10 mouse cellular contexts compared by ENCODE assay signal in the genomic region with DNA sequence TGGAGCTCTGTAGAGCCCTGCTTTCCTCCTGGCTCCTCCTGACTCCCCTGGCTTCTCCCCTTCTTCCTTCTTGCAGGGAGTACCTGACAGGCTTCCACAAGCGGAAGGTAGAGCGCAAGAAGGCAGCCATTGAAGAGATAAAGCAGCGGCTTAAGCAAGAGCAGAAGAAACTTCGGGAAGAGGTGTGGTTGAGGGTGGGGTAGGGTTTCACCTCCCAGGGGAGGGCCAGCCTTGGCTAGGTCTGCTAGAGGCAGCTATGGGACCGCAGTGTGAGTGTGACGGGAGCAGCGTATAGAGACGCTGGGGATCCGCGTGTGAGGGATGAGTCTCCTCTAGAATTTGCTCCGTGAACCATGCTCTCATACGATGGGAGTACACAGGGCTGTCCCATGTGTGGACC. TPM values are rescaled to one million over a fixed set of nuclear protein-coding genes. Genes with fewer than 3 reads are reported as not detected.
DNase-seq lines count a peak whose midpoint lies in the region; ATAC-seq and TF ChIP-seq lines count a peak whose summit lies in the region.
"Had no signal": no experiment of that assay in that cellular context is flagged by ENCODE, and none has a peak within 500 bp of the region (broad histone marks: within the 10 kb centered on the region; RNA-seq: fewer than 3 reads in every experiment).

No protein-coding gene starts in this region.

- WGBS in forebrain, embryonic 13.5 days, result 94% methylated on average over 12 of the region's 12 CpGs
- 91% methylated on average over 12 of the region's 12 CpGs for WGBS in forebrain, embryonic 14.5 days
- 90% methylated on average over 12 of the region's 12 CpGs for WGBS in embryonic facial prominence, embryonic 15.5 days
- WGBS in liver, embryonic 14.5 days (ENCODE audit: insufficient replicate concordance), result 65% methylated on average over 12 of the region's 12 CpGs

- TF ChIP-seq CTCF in liver, embryonic 14.5 days (IDR thresholded peaks at IDR 0.05; ENCODE audit: low read depth), result no peak
- no peak for TF ChIP-seq CTCF in left cerebral cortex, adult 2 months (IDR thresholded peaks at IDR 0.05)

- H3K9me3 ChIP-seq in forebrain, embryonic 13.5 days (replicated peaks), result no peaks in the 10 kb centered on the region
- H3K9me3 ChIP-seq in forebrain, embryonic 14.5 days (replicated peaks; ENCODE audit: control insufficient read depth, low read length), result no peaks in the 10 kb centered on the region
- H3K9me3 ChIP-seq in megakaryocyte, embryonic 14.5 days, result no peaks in the 10 kb centered on the region
- H3K9me3 ChIP-seq in embryonic facial prominence, embryonic 15.5 days (replicated peaks), result no peaks in the 10 kb centered on the region
- no peaks in the 10 kb centered on the region for H3K9me3 ChIP-seq in liver, embryonic 14.5 days (ENCODE audit: control insufficient read depth, low read length)

- no peak for DNase-seq in forebrain, embryonic 14.5 days (ENCODE audit: low spot score)
- peak in 2 of 3 experiments; percentile 50 to 53 for DNase-seq in liver, embryonic 14.5 days (ENCODE audit: low read depth in 3 of 3, low spot score in 3 of 3)
- no peak for DNase-seq in left cerebral cortex, adult 2 months (ENCODE audit: extremely low spot score in 1 of 2, low spot score in 2 of 2)
- no peak for DNase-seq in urinary bladder, adult 2 months (ENCODE audit: low spot score)
- DNase-seq: spleen, adult 18-20 months had no signal

- H3K9ac ChIP-seq in forebrain, embryonic 13.5 days, result peak overlapping the region; percentile 77; the same call in 1 of the 2 replicates
- H3K9ac ChIP-seq in forebrain, embryonic 14.5 days (ENCODE audit: low read length), result no peak overlapping the region
- H3K9ac ChIP-seq in embryonic facial prominence, embryonic 15.5 days, result no peak overlapping the region
- peak overlapping the region; percentile 78 for H3K9ac ChIP-seq in liver, embryonic 14.5 days (replicated peaks)

- H3K4me3 ChIP-seq in forebrain, embryonic 13.5 days, result peak overlapping the region; percentile 60; the same call in 1 of the 2 replicates
- H3K4me3 ChIP-seq in forebrain, embryonic 14.5 days (ENCODE audit: low read depth, low read length), result no peak overlapping the region
- H3K4me3 ChIP-seq in megakaryocyte, embryonic 14.5 days (replicated peaks), result peak overlapping the region; percentile 14
- H3K4me3 ChIP-seq in embryonic facial prominence, embryonic 15.5 days (replicated peaks), result peak overlapping the region; percentile 78; the same call in 1 of the 2 replicates
- peak overlapping the region; percentile 76 to 82 for H3K4me3 ChIP-seq in liver, embryonic 14.5 days (ENCODE audit: insufficient read depth in 1 of 2, low read depth in 2 of 2, low read length in 2 of 2)
- no peak overlapping the region for H3K4me3 ChIP-seq in left cerebral cortex, adult 2 months

- ATAC-seq in forebrain, embryonic 13.5 days, result no peak
- no peak for ATAC-seq in forebrain, embryonic 14.5 days
- no peak for ATAC-seq in megakaryocyte, adult 5-6 weeks (ENCODE audit: poor library complexity, severe bottlenecking)
- ATAC-seq in embryonic facial prominence, embryonic 15.5 days (ENCODE audit: insufficient number of reproducible peaks, low FRiP score, low TSS enrichment, low read depth), result no peak
- ATAC-seq in liver, embryonic 14.5 days (ENCODE audit: insufficient read depth), result peak; percentile 63
- ATAC-seq: intestine, embryonic 16.5 days had no signal

- peak overlapping the region; percentile 86; the same call in 1 of the 2 replicates for H3K4me2 ChIP-seq in forebrain, embryonic 13.5 days
- no peak overlapping the region; the same call in 1 of the 2 replicates for H3K4me2 ChIP-seq in forebrain, embryonic 14.5 days (ENCODE audit: low read length)
- no peak overlapping the region for H3K4me2 ChIP-seq in embryonic facial prominence, embryonic 15.5 days (replicated peaks)
- H3K4me2 ChIP-seq in liver, embryonic 14.5 days (ENCODE audit: low read depth), result peak overlapping the region; percentile 96

- intact Hi-C loops in left cerebral cortex, adult 2 months (cut with DNase I), result no loop called here

- H3K36me3 ChIP-seq in forebrain, embryonic 13.5 days (ENCODE audit: poor library complexity, severe bottlenecking), result peaks cover 48% of the 10 kb centered on the region
- H3K36me3 ChIP-seq in forebrain, embryonic 14.5 days (ENCODE audit: control insufficient read depth, insufficient read depth, low read length), result peaks cover 45% of the 10 kb centered on the region
- H3K36me3 ChIP-seq in megakaryocyte, embryonic 14.5 days (replicated peaks; ENCODE audit: low read length), result peaks cover 53% of the 10 kb centered on the region
- H3K36me3 ChIP-seq in embryonic facial prominence, embryonic 15.5 days, result peaks cover 43% of the 10 kb centered on the region
- H3K36me3 ChIP-seq in liver, embryonic 14.5 days (replicated peaks; ENCODE audit: control insufficient read depth, insufficient read depth, low read depth), result peaks cover 29% of the 10 kb centered on the region

- peaks cover 3% of the 10 kb centered on the region; the same call in 1 of the 2 replicates for H3K27me3 ChIP-seq in forebrain, embryonic 13.5 days
- no peaks in the 10 kb centered on the region for H3K27me3 ChIP-seq in forebrain, embryonic 14.5 days (replicated peaks; ENCODE audit: control insufficient read depth, insufficient read depth, low read length)
- no peaks in the 10 kb centered on the region for H3K27me3 ChIP-seq in megakaryocyte, embryonic 14.5 days (replicated peaks)
- H3K27me3 ChIP-seq in embryonic facial prominence, embryonic 15.5 days, result no peaks in the 10 kb centered on the region
- H3K27me3 ChIP-seq in liver, embryonic 14.5 days (ENCODE audit: control insufficient read depth, insufficient read depth, low read length), result no peaks in the 10 kb centered on the region

- no peak for TF ChIP-seq EP300 in liver, embryonic 14.5 days (IDR thresholded peaks at IDR 0.05; ENCODE audit: low read depth)

- no peak overlapping the region for H3K27ac ChIP-seq in forebrain, embryonic 13.5 days
- no peak overlapping the region for H3K27ac ChIP-seq in forebrain, embryonic 14.5 days (ENCODE audit: low read depth, low read length)
- no peak overlapping the region for H3K27ac ChIP-seq in embryonic facial prominence, embryonic 15.5 days (replicated peaks)
- peak overlapping the region; percentile 65 for H3K27ac ChIP-seq in liver, embryonic 14.5 days
- H3K27ac ChIP-seq in left cerebral cortex, adult 2 months, result no peak overlapping the region

- H3K4me1 ChIP-seq in forebrain, embryonic 13.5 days, result peaks cover 19% of the 10 kb centered on the region
- H3K4me1 ChIP-seq in forebrain, embryonic 14.5 days (ENCODE audit: control insufficient read depth, insufficient read depth, low read length), result peaks cover 6% of the 10 kb centered on the region
- H3K4me1 ChIP-seq in megakaryocyte, embryonic 14.5 days, result peaks cover 61% of the 10 kb centered on the region
- peaks cover 20% of the 10 kb centered on the region for H3K4me1 ChIP-seq in embryonic facial prominence, embryonic 15.5 days
- H3K4me1 ChIP-seq in liver, embryonic 14.5 days (replicated peaks; ENCODE audit: control insufficient read depth in 2 of 2, insufficient read depth in 2 of 2, low read length in 1 of 2), result peaks cover 19 to 22% of the 10 kb centered on the region in 2 experiments

RNA-seq across cellular contexts. Expression of gene Nol12, which starts 1.7 kb away (rescaled TPM):
- 50.3 and 59.3 TPM in 2 replicates for polyA plus RNA-seq in forebrain, embryonic 13.5 days (2015; fragmentation: Nextera tagmentation; extraction: Ambion mirVana)
- polyA plus RNA-seq in forebrain, embryonic 14.5 days (2014; fragmentation: Nextera tagmentation; extraction: Ambion mirVana), result 63.4 and 73.8 TPM in 2 replicates
- 16.3 and 19.1 TPM in 2 replicates for polyA plus RNA-seq in megakaryocyte, embryonic 14.5 days (2012; ENCODE audit: insufficient read depth, low replicate concordance)
- total RNA-seq in megakaryocyte, adult 5-6 weeks (2015), result 28.2 and 32.4 TPM in 2 replicates
- total RNA-seq in megakaryocyte, adult 5-6 weeks (2017), result 12.6 and 16.0 TPM in 2 replicates
- 52.7 and 53.7 TPM in 2 replicates for polyA plus RNA-seq in embryonic facial prominence, embryonic 15.5 days (2015; fragmentation: Nextera tagmentation; extraction: Ambion mirVana)
- 7.9 and 17.5 TPM in 2 replicates for polyA plus RNA-seq in liver, embryonic 14.5 days (2012; rRNA removed)
- polyA plus RNA-seq in liver, embryonic 14.5 days (2014; fragmentation: Nextera tagmentation; extraction: Ambion mirVana), result 31.9 and 32.7 TPM in 2 replicates
- 10 to 100 TPM; 36.2 to 38.8 TPM for total RNA-seq in left cerebral cortex, adult 2 months (2021)
- 26.5 and 30.7 TPM in 2 replicates for polyA plus RNA-seq in urinary bladder, adult 2 months (2012; rRNA removed)

RNA-seq across cellular contexts. Expression of gene Lgals1, which starts 9.9 kb away (rescaled TPM):
- polyA plus RNA-seq in forebrain, embryonic 13.5 days (2015; fragmentation: Nextera tagmentation; extraction: Ambion mirVana), result 91.7 and 110 TPM in 2 replicates
- polyA plus RNA-seq in forebrain, embryonic 14.5 days (2014; fragmentation: Nextera tagmentation; extraction: Ambion mirVana), result 89.0 and 98.0 TPM in 2 replicates
- polyA plus RNA-seq in megakaryocyte, embryonic 14.5 days (2012; ENCODE audit: insufficient read depth, low replicate concordance), result 75.3 and 689 TPM in 2 replicates
- total RNA-seq in megakaryocyte, adult 5-6 weeks (2015), result 851 and 870 TPM in 2 replicates
- total RNA-seq in megakaryocyte, adult 5-6 weeks (2017), result 1,185 and 1,205 TPM in 2 replicates
- polyA plus RNA-seq in embryonic facial prominence, embryonic 15.5 days (2015; fragmentation: Nextera tagmentation; extraction: Ambion mirVana), result 2,635 and 2,725 TPM in 2 replicates
- polyA plus RNA-seq in liver, embryonic 14.5 days (2012; rRNA removed), result 447 and 459 TPM in 2 replicates
- polyA plus RNA-seq in liver, embryonic 14.5 days (2014; fragmentation: Nextera tagmentation; extraction: Ambion mirVana), result 641 and 675 TPM in 2 replicates
- 10 to 100 TPM; 19.8 to 20.4 TPM for total RNA-seq in left cerebral cortex, adult 2 months (2021)
- polyA plus RNA-seq in urinary bladder, adult 2 months (2012; rRNA removed), result 979 and 1,151 TPM in 2 replicates

RNA-seq across cellular contexts. Expression of gene Triobp, which starts 11.1 kb away (rescaled TPM):
- 35.6 and 39.2 TPM in 2 replicates for polyA plus RNA-seq in forebrain, embryonic 13.5 days (2015; fragmentation: Nextera tagmentation; extraction: Ambion mirVana)
- polyA plus RNA-seq in forebrain, embryonic 14.5 days (2014; fragmentation: Nextera tagmentation; extraction: Ambion mirVana), result 29.3 and 38.7 TPM in 2 replicates
- 97.8 and 237 TPM in 2 replicates for polyA plus RNA-seq in megakaryocyte, embryonic 14.5 days (2012; ENCODE audit: insufficient read depth, low replicate concordance)
- total RNA-seq in megakaryocyte, adult 5-6 weeks (2015), result 99.4 and 106 TPM in 2 replicates
- 36.6 and 41.5 TPM in 2 replicates for total RNA-seq in megakaryocyte, adult 5-6 weeks (2017)
- 54.6 and 61.4 TPM in 2 replicates for polyA plus RNA-seq in embryonic facial prominence, embryonic 15.5 days (2015; fragmentation: Nextera tagmentation; extraction: Ambion mirVana)
- 16.1 and 17.0 TPM in 2 replicates for polyA plus RNA-seq in liver, embryonic 14.5 days (2012; rRNA removed)
- polyA plus RNA-seq in liver, embryonic 14.5 days (2014; fragmentation: Nextera tagmentation; extraction: Ambion mirVana), result 12.3 and 13.6 TPM in 2 replicates
- total RNA-seq in left cerebral cortex, adult 2 months (2021), result 10 to 100 TPM; 11.8 to 12.7 TPM
- 47.1 and 57.9 TPM in 2 replicates for polyA plus RNA-seq in urinary bladder, adult 2 months (2012; rRNA removed)

RNA-seq across cellular contexts. Expression of gene Pdxp, which starts 22.7 kb away (rescaled TPM):
- polyA plus RNA-seq in forebrain, embryonic 13.5 days (2015; fragmentation: Nextera tagmentation; extraction: Ambion mirVana), result 54.4 and 55.5 TPM in 2 replicates
- 101 and 109 TPM in 2 replicates for polyA plus RNA-seq in forebrain, embryonic 14.5 days (2014; fragmentation: Nextera tagmentation; extraction: Ambion mirVana)
- polyA plus RNA-seq in megakaryocyte, embryonic 14.5 days (2012; ENCODE audit: insufficient read depth, low replicate concordance), result 8.6 and 29.8 TPM in 2 replicates
- total RNA-seq in megakaryocyte, adult 5-6 weeks (2015), result 3.5 and 5.1 TPM in 2 replicates
- total RNA-seq in megakaryocyte, adult 5-6 weeks (2017), result 2.1 and 2.6 TPM in 2 replicates
- polyA plus RNA-seq in embryonic facial prominence, embryonic 15.5 days (2015; fragmentation: Nextera tagmentation; extraction: Ambion mirVana), result 17.3 and 19.9 TPM in 2 replicates
- 9.3 and 9.7 TPM in 2 replicates for polyA plus RNA-seq in liver, embryonic 14.5 days (2012; rRNA removed)
- polyA plus RNA-seq in liver, embryonic 14.5 days (2014; fragmentation: Nextera tagmentation; extraction: Ambion mirVana), result 6.4 and 7.8 TPM in 2 replicates
- 100 to 1,000 TPM; 165 to 171 TPM for total RNA-seq in left cerebral cortex, adult 2 months (2021)
- polyA plus RNA-seq in urinary bladder, adult 2 months (2012; rRNA removed), result 2.4 and 3.8 TPM in 2 replicates

RNA-seq across cellular contexts. Expression of gene Sh3bp1, which starts 36.8 kb away (rescaled TPM):
- polyA plus RNA-seq in forebrain, embryonic 13.5 days (2015; fragmentation: Nextera tagmentation; extraction: Ambion mirVana), result 3.7 and 5.4 TPM in 2 replicates
- polyA plus RNA-seq in forebrain, embryonic 14.5 days (2014; fragmentation: Nextera tagmentation; extraction: Ambion mirVana), result 4.2 and 5.8 TPM in 2 replicates
- polyA plus RNA-seq in megakaryocyte, embryonic 14.5 days (2012; ENCODE audit: insufficient read depth, low replicate concordance), result 1,441 and 3,817 TPM in 2 replicates
- 46.5 and 53.3 TPM in 2 replicates for total RNA-seq in megakaryocyte, adult 5-6 weeks (2015)
- 34.0 and 38.2 TPM in 2 replicates for total RNA-seq in megakaryocyte, adult 5-6 weeks (2017)
- polyA plus RNA-seq in embryonic facial prominence, embryonic 15.5 days (2015; fragmentation: Nextera tagmentation; extraction: Ambion mirVana), result 56.7 and 68.1 TPM in 2 replicates
- 22.2 and 23.2 TPM in 2 replicates for polyA plus RNA-seq in liver, embryonic 14.5 days (2012; rRNA removed)
- polyA plus RNA-seq in liver, embryonic 14.5 days (2014; fragmentation: Nextera tagmentation; extraction: Ambion mirVana), result 13.3 and 15.3 TPM in 2 replicates
- total RNA-seq in left cerebral cortex, adult 2 months (2021), result 10 to 100 TPM; 35.0 to 37.7 TPM
- 34.6 and 35.1 TPM in 2 replicates for polyA plus RNA-seq in urinary bladder, adult 2 months (2012; rRNA removed)

Comparison
In these comparisons a context has a peak if more than half of its experiments do, and no peak if none do; other contexts are left out.
1. H3K4me2 ChIP-seq: peak in forebrain, embryonic 13.5 days (single experiment) and liver, embryonic 14.5 days (single experiment); none in forebrain, embryonic 14.5 days (single experiment) and embryonic facial prominence, embryonic 15.5 days (single experiment).
2. H3K4me3 ChIP-seq: peak in forebrain, embryonic 13.5 days (single experiment), megakaryocyte, embryonic 14.5 days (single experiment), embryonic facial prominence, embryonic 15.5 days (single experiment) and liver, embryonic 14.5 days (2 of 2); none in forebrain, embryonic 14.5 days (single experiment) and left cerebral cortex, adult 2 months (single experiment).
3. H3K9ac ChIP-seq: peak in forebrain, embryonic 13.5 days (single experiment) and liver, embryonic 14.5 days (single experiment); none in forebrain, embryonic 14.5 days (single experiment) and embryonic facial prominence, embryonic 15.5 days (single experiment).
4. DNase-seq: peak in liver, embryonic 14.5 days (2 of 3); none in forebrain, embryonic 14.5 days (single experiment), left cerebral cortex, adult 2 months (0 of 2) and urinary bladder, adult 2 months (single experiment).